In genomic region chr16:97610246-97610645, GRCm38 (mm10) we compare ENCODE assay signal across 10 mouse cellular contexts. TPM values are rescaled to one million over a fixed set of nuclear protein-coding genes. Genes with fewer than 3 reads are reported as not detected.
DNase-seq lines count a peak whose midpoint lies in the region; ATAC-seq lines count a peak whose summit lies in the region.
"Had no signal": no experiment of that assay in that cellular context is flagged by ENCODE, and none has a peak within 500 bp of the region (broad histone marks: within the 10 kb centered on the region; RNA-seq: fewer than 3 reads in every experiment).

No protein-coding gene starts in this region.

- H3K4me1 ChIP-seq in stomach, embryonic 16.5 days (ENCODE audit: control insufficient read depth, insufficient read depth, low read length): peaks cover 6% of the 10 kb centered on the region; the same call in 1 of the 2 replicates

- 4% methylated on average over 20 of the region's 20 CpGs for WGBS in stomach, embryonic 16.5 days

- H3K4me3 ChIP-seq in stomach, embryonic 16.5 days (replicated peaks; ENCODE audit: low read length): peak overlapping the region; percentile 56

- H3K27ac ChIP-seq in stomach, embryonic 16.5 days (ENCODE audit: low read length): peak overlapping the region; percentile 69

- H3K4me2 ChIP-seq in stomach, embryonic 16.5 days (ENCODE audit: low read depth, low read length): peak overlapping the region; percentile 69

- peak overlapping the region; percentile 76 for H3K9ac ChIP-seq in stomach, embryonic 16.5 days (ENCODE audit: low read length)

- DNase-seq in ovary, postnatal 36 days (ENCODE audit: low spot score): peak; percentile 14
- no peak for DNase-seq in ovary, adult 18-20 months (ENCODE audit: low spot score)
- peak; percentile 75 for DNase-seq in kidney, adult 11 months
- peak; percentile 44 to 60 for DNase-seq in lung, adult 18-20 months
- DNase-seq in right cerebral cortex, postnatal 14 days: no peak
- no peak for DNase-seq in cerebellum, adult 9-11 months
- DNase-seq in spleen, postnatal 4 days (ENCODE audit: low spot score in 2 of 2): no peak
- DNase-seq: thymus, adult 2 months had no signal

- H3K9me3 ChIP-seq in stomach, embryonic 16.5 days (replicated peaks; ENCODE audit: control insufficient read depth, low read length): no peaks in the 10 kb centered on the region

- 0 out of 2 replicates have a peak, but pooled peaks have one; percentile 12 for ATAC-seq in stomach, embryonic 16.5 days (ENCODE audit: insufficient read depth, low FRiP score)
- ATAC-seq: Patski had no signal

- H3K36me3 ChIP-seq in stomach, embryonic 16.5 days (ENCODE audit: control insufficient read depth, insufficient read depth, low read length): no peaks in the 10 kb centered on the region

- H3K27me3 ChIP-seq in stomach, embryonic 16.5 days (ENCODE audit: control insufficient read depth, insufficient read depth, low read length): peaks cover 26% of the 10 kb centered on the region
- H3K27me3 ChIP-seq: Patski had no signal

RNA-seq across cellular contexts. Expression of gene Tmprss2, which starts 0.7 kb away (rescaled TPM):
- polyA plus RNA-seq in stomach, embryonic 16.5 days (2015; fragmentation: Nextera tagmentation; extraction: Ambion mirVana): 47.3 and 57.5 TPM in 2 replicates

Comparison
In these comparisons a context has a peak if more than half of its experiments do, and no peak if none do; other contexts are left out.
1. DNase-seq: peak in ovary, postnatal 36 days (single experiment), kidney, adult 11 months (single experiment) and lung, adult 18-20 months (2 of 2); none in ovary, adult 18-20 months (single experiment), right cerebral cortex, postnatal 14 days (single experiment), cerebellum, adult 9-11 months (single experiment) and spleen, postnatal 4 days (0 of 2).